Mouse (Mus musculus): ENCODE data around the gene Cnnm1. TPM values are rescaled to one million over a fixed set of nuclear protein-coding genes. Genes with fewer than 3 reads are reported as not detected.

Cnnm1 gene
- polyA plus RNA-seq (2015; fragmentation: Nextera tagmentation; extraction: Ambion mirVana) = 0.47 and 0.56 TPM in 2 replicates

GRCm38 (mm10) chr19:43440112-43440737 is at the start of gene Cnnm1:
Cnnm1 (plus strand) TSS chr19:43440436.
- peak within 1 kb of the TSS; percentile 98 for H3K4me2 ChIP-seq (replicated peaks; ENCODE audit: low read depth)
- ATAC-seq (ENCODE audit: low FRiP score, low TSS enrichment) (peak; percentile 69), DNase-seq (ENCODE audit: low spot score) (peak; percentile 54)
- H3K4me1 ChIP-seq (replicated peaks; ENCODE audit: control insufficient read depth, insufficient read depth) = 0 out of 2 replicates have a peak, but pooled peaks cover 3% of the 10 kb centered on the region
- H3K36me3 ChIP-seq (ENCODE audit: control insufficient read depth, insufficient read depth, low read length) = no peaks in the 10 kb centered on the region
- no peaks in the 10 kb centered on the region for H3K9me3 ChIP-seq (ENCODE audit: control insufficient read depth, low read length)
- H3K4me3 ChIP-seq (ENCODE audit: low read depth, low read length) = peak within 1 kb of the TSS; percentile 58
- TF ChIP-seq EP300 (optimal IDR thresholded peaks at IDR 0.05) = no peak
- TF ChIP-seq CTCF (IDR thresholded peaks at IDR 0.05; ENCODE audit: low read depth) = peak; percentile 23; the same call in 1 of the 2 replicates
- no peak within 1 kb of the TSS for H3K27ac ChIP-seq (replicated peaks)
- WGBS = under 1% methylated on average over 47 of the region's 51 CpGs
- H3K9ac ChIP-seq (ENCODE audit: low read length) = peak within 1 kb of the TSS; percentile 23; the same call in 1 of the 2 replicates
- H3K27me3 ChIP-seq (ENCODE audit: control insufficient read depth, insufficient read depth, low read length) = peaks cover 13% of the 10 kb centered on the region; the same call in 1 of the 2 replicates

GRCm38 (mm10) chr19:43396327-43396726 is 43.9 kb upstream of the Cnnm1 start:
- no peaks in the 10 kb centered on the region for H3K36me3 ChIP-seq (ENCODE audit: control insufficient read depth, insufficient read depth, low read length)
- no peak overlapping the region for H3K27ac ChIP-seq (replicated peaks)
- no peaks in the 10 kb centered on the region for H3K27me3 ChIP-seq (ENCODE audit: control insufficient read depth, insufficient read depth, low read length)
- H3K9me3 ChIP-seq (ENCODE audit: control insufficient read depth, low read length) = no peaks in the 10 kb centered on the region
- H3K9ac ChIP-seq (ENCODE audit: low read length) = no peak overlapping the region
- TF ChIP-seq EP300 (optimal IDR thresholded peaks at IDR 0.05) (no peak), CTCF (IDR thresholded peaks at IDR 0.05; ENCODE audit: low read depth) (peak; percentile 87)
- 3% methylated on average over 4 of the region's 4 CpGs for WGBS
- H3K4me2 ChIP-seq (replicated peaks; ENCODE audit: low read depth) = no peak overlapping the region
- DNase-seq (ENCODE audit: low spot score) = peak; percentile 22
- no peak overlapping the region for H3K4me3 ChIP-seq (ENCODE audit: low read depth, low read length)
- ATAC-seq (ENCODE audit: low FRiP score, low TSS enrichment) = peak; percentile 49; the same call in 1 of the 2 replicates
- no peaks in the 10 kb centered on the region for H3K4me1 ChIP-seq (replicated peaks; ENCODE audit: control insufficient read depth, insufficient read depth)

- TF ChIP-seq CTCF (IDR thresholded peaks at IDR 0.05; ENCODE audit: low read depth) = peak; percentile 50
- no peak for TF ChIP-seq EP300 (optimal IDR thresholded peaks at IDR 0.05)
- H3K4me2 ChIP-seq (replicated peaks; ENCODE audit: low read depth) = no peak overlapping the region
- H3K4me1 ChIP-seq (replicated peaks; ENCODE audit: control insufficient read depth, insufficient read depth) = no peaks in the 10 kb centered on the region
- no peak overlapping the region for H3K9ac ChIP-seq (ENCODE audit: low read length)
- H3K9me3 ChIP-seq (ENCODE audit: control insufficient read depth, low read length) = no peaks in the 10 kb centered on the region
- WGBS = 7% methylated on average over 1 of the region's 1 CpGs
- no peaks in the 10 kb centered on the region for H3K36me3 ChIP-seq (ENCODE audit: control insufficient read depth, insufficient read depth, low read length)
- H3K27ac ChIP-seq (replicated peaks) = no peak overlapping the region
- DNase-seq (ENCODE audit: low spot score) = no peak
- no peak for ATAC-seq (ENCODE audit: low FRiP score, low TSS enrichment)
- no peak overlapping the region for H3K4me3 ChIP-seq (ENCODE audit: low read depth, low read length)
- no peaks in the 10 kb centered on the region for H3K27me3 ChIP-seq (ENCODE audit: control insufficient read depth, insufficient read depth, low read length)
Observed at GRCm38 (mm10) chr19:43407181-43407580, 33.1 kb upstream of the Cnnm1 start.

- TF ChIP-seq EP300 (optimal IDR thresholded peaks at IDR 0.05) (no peak), CTCF (IDR thresholded peaks at IDR 0.05; ENCODE audit: low read depth) (no peak)
- WGBS = 38% methylated on average over 2 of the region's 2 CpGs
- Histone ChIP-seq H3K4me1 (replicated peaks; ENCODE audit: control insufficient read depth, insufficient read depth) (no peaks in the 10 kb centered on the region), H3K9me3 (ENCODE audit: control insufficient read depth, low read length) (no peaks in the 10 kb centered on the region), H3K27ac (replicated peaks) (no peak overlapping the region), H3K36me3 (ENCODE audit: control insufficient read depth, insufficient read depth, low read length) (no peaks in the 10 kb centered on the region), H3K4me2 (replicated peaks; ENCODE audit: low read depth) (no peak overlapping the region), H3K9ac (ENCODE audit: low read length) (no peak overlapping the region), H3K4me3 (ENCODE audit: low read depth, low read length) (no peak overlapping the region), H3K27me3 (ENCODE audit: control insufficient read depth, insufficient read depth, low read length) (no peaks in the 10 kb centered on the region)
- no peak for DNase-seq (ENCODE audit: low spot score)
- no peak for ATAC-seq (ENCODE audit: low FRiP score, low TSS enrichment)
Observed at GRCm38 (mm10) chr19:43415565-43415964, 24.7 kb upstream of the Cnnm1 start.

GRCm38 (mm10) chr19:43420506-43420905 is 19.7 kb upstream of the Cnnm1 start:
- no peak overlapping the region for H3K9ac ChIP-seq (ENCODE audit: low read length)
- no peaks in the 10 kb centered on the region for H3K27me3 ChIP-seq (ENCODE audit: control insufficient read depth, insufficient read depth, low read length)
- no peak overlapping the region for H3K27ac ChIP-seq (replicated peaks)
- no peak overlapping the region for H3K4me2 ChIP-seq (replicated peaks; ENCODE audit: low read depth)
- H3K4me3 ChIP-seq (ENCODE audit: low read depth, low read length) = no peak overlapping the region
- TF ChIP-seq CTCF (IDR thresholded peaks at IDR 0.05; ENCODE audit: low read depth) (no peak), EP300 (optimal IDR thresholded peaks at IDR 0.05) (no peak)
- H3K4me1 ChIP-seq (replicated peaks; ENCODE audit: control insufficient read depth, insufficient read depth) = no peaks in the 10 kb centered on the region
- H3K9me3 ChIP-seq (ENCODE audit: control insufficient read depth, low read length) = no peaks in the 10 kb centered on the region
- H3K36me3 ChIP-seq (ENCODE audit: control insufficient read depth, insufficient read depth, low read length) = no peaks in the 10 kb centered on the region
- DNase-seq (ENCODE audit: low spot score) = no peak
- no peak for ATAC-seq (ENCODE audit: low FRiP score, low TSS enrichment)
- WGBS = 78% methylated on average over 3 of the region's 3 CpGs

GRCm38 (mm10) chr19:43424082-43424481 is 16.2 kb upstream of the Cnnm1 start:
- H3K9ac ChIP-seq (ENCODE audit: low read length) = no peak overlapping the region
- ATAC-seq (ENCODE audit: low FRiP score, low TSS enrichment) (no peak), DNase-seq (ENCODE audit: low spot score) (no peak)
- H3K4me3 ChIP-seq (ENCODE audit: low read depth, low read length) = no peak overlapping the region
- no peaks in the 10 kb centered on the region for H3K9me3 ChIP-seq (ENCODE audit: control insufficient read depth, low read length)
- peak; percentile 28; the same call in 1 of the 2 replicates for TF ChIP-seq CTCF (IDR thresholded peaks at IDR 0.05; ENCODE audit: low read depth)
- no peak for TF ChIP-seq EP300 (optimal IDR thresholded peaks at IDR 0.05)
- 72% methylated on average over 2 of the region's 2 CpGs for WGBS
- no peak overlapping the region for H3K4me2 ChIP-seq (replicated peaks; ENCODE audit: low read depth)
- H3K27ac ChIP-seq (replicated peaks) = no peak overlapping the region
- no peaks in the 10 kb centered on the region for H3K4me1 ChIP-seq (replicated peaks; ENCODE audit: control insufficient read depth, insufficient read depth)
- no peaks in the 10 kb centered on the region for H3K36me3 ChIP-seq (ENCODE audit: control insufficient read depth, insufficient read depth, low read length)
- no peaks in the 10 kb centered on the region for H3K27me3 ChIP-seq (ENCODE audit: control insufficient read depth, insufficient read depth, low read length)
